Mouse (Mus musculus) cerebellum, adult 11 months (tissue): ENCODE results near the gene Pip4k2a.
"Not testable (repeated sequence)": the region's sequence is repeated elsewhere in the genome, so short reads cannot be mapped to it uniquely, and the experiment has no call there.

Experiments
- DNase-seq: peaks from one replicate; pipeline ENCODE4 v3.0.0; 2022

Pip4k2a gene

GRCm38 (mm10) chr2:18998054-18998478 lies at the start of gene Pip4k2a, which contains the start of gene 4930426L09Rik:
TSS of gene Pip4k2a (minus strand) at chr2:18998126.
TSS of gene 4930426L09Rik (plus strand) at chr2:18998343.
- DNase-seq, result peak; percentile 87

- no peak for DNase-seq
Observed at GRCm38 (mm10) chr2:19037907-19038570, 40.1 kb upstream of the Pip4k2a start.

GRCm38 (mm10) chr2:19037430-19037829 lies 39.5 kb upstream of the Pip4k2a start:
- DNase-seq, result no peak

- no peak for DNase-seq
Observed at GRCm38 (mm10) chr2:19024807-19025206, 26.9 kb upstream of the Pip4k2a start.

- DNase-seq, result no peak
Observed at GRCm38 (mm10) chr2:19018034-19018433, 20.1 kb upstream of the Pip4k2a start.

GRCm38 (mm10) chr2:19016839-19017238 lies 18.9 kb upstream of the Pip4k2a start:
- no peak for DNase-seq

- no peak for DNase-seq
Observed at GRCm38 (mm10) chr2:19016348-19016747, 18.4 kb upstream of the Pip4k2a start.

GRCm38 (mm10) chr2:19011443-19011842 lies 13.5 kb upstream of the Pip4k2a start:
- no peak for DNase-seq

- DNase-seq, result not testable (repeated sequence)
Observed at GRCm38 (mm10) chr2:19010541-19010940, 12.6 kb upstream of the Pip4k2a start.

GRCm38 (mm10) chr2:19007580-19007979 lies 9.7 kb upstream of the Pip4k2a start:
- DNase-seq, result no peak

- DNase-seq, result no peak
Observed at GRCm38 (mm10) chr2:19006124-19006523, 8.2 kb upstream of the Pip4k2a start.

- no peak for DNase-seq
Observed at GRCm38 (mm10) chr2:19004801-19005200, 6.9 kb upstream of the Pip4k2a start.

- DNase-seq, result no peak
Observed at GRCm38 (mm10) chr2:18999395-18999794, 1.5 kb upstream of the Pip4k2a start.

- no peak for DNase-seq
Observed at GRCm38 (mm10) chr2:18997387-18997971, 447 bp downstream of the Pip4k2a start.

GRCm38 (mm10) chr2:18996451-18997211 lies 1.3 kb downstream of the Pip4k2a start:
- DNase-seq, result peak; percentile 20

GRCm38 (mm10) chr2:18992512-18993510 lies 5.1 kb downstream of the Pip4k2a start:
- DNase-seq, result no peak

- no peak for DNase-seq
Observed at GRCm38 (mm10) chr2:18988885-18989284, 9.0 kb downstream of the Pip4k2a start.

GRCm38 (mm10) chr2:18985506-18985905 lies 12.4 kb downstream of the Pip4k2a start:
- DNase-seq, result no peak

- DNase-seq, result no peak
Observed at GRCm38 (mm10) chr2:18984095-18984847, 13.7 kb downstream of the Pip4k2a start.

- no peak for DNase-seq
Observed at GRCm38 (mm10) chr2:18983546-18983945, 14.4 kb downstream of the Pip4k2a start.

- DNase-seq, result no peak
Observed at GRCm38 (mm10) chr2:18982581-18982980, 15.3 kb downstream of the Pip4k2a start.

GRCm38 (mm10) chr2:18979675-18980074 lies 18.3 kb downstream of the Pip4k2a start:
- no peak for DNase-seq
